Mouse (Mus musculus) skeletal muscle tissue, adult 2 months (tissue): ENCODE results near the gene Krt18.
"Not testable (repeated sequence)": the region's sequence is repeated elsewhere in the genome, so short reads cannot be mapped to it uniquely, and the experiment has no call there.

Source experiments
- DNase-seq: peaks from one replicate; pipeline ENCODE4 v3.0.0-alpha.2; 2012; ENCODE audit warnings: low read depth, low spot score

Krt18 gene

DNA sequence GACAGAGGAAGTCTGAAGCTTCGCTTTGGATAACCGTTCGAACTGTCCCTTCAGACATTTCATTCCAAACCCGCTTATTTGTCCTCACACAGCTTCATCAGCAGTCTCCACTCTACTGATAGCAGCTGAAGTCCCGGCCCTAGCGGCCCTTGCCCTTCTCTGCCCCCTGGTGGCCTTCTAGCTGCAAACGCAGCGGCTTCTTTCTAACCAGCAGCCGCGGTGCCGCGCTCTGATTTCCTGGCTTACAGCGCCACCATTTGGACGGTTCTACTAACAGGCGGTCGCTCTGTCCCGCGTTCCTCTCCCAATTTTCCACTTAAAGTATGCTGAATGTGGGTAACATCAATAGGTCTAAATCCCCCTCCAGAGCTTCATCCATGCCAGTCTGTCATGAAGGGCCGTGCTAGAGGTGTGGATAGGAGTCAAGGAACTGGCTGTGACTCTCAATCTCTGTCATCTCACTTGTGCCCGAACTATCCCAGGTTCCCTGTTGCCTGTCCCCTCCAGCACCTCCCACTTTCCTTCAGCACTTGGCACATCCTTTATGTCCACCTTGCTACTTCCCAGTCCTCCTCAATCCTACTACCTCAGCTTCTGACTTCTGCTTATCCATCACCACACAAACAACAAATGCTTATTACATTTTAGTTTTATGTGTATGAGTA lies 37.8 kb downstream of the Krt18 start:
- DNase-seq = peak; percentile 88

DNA sequence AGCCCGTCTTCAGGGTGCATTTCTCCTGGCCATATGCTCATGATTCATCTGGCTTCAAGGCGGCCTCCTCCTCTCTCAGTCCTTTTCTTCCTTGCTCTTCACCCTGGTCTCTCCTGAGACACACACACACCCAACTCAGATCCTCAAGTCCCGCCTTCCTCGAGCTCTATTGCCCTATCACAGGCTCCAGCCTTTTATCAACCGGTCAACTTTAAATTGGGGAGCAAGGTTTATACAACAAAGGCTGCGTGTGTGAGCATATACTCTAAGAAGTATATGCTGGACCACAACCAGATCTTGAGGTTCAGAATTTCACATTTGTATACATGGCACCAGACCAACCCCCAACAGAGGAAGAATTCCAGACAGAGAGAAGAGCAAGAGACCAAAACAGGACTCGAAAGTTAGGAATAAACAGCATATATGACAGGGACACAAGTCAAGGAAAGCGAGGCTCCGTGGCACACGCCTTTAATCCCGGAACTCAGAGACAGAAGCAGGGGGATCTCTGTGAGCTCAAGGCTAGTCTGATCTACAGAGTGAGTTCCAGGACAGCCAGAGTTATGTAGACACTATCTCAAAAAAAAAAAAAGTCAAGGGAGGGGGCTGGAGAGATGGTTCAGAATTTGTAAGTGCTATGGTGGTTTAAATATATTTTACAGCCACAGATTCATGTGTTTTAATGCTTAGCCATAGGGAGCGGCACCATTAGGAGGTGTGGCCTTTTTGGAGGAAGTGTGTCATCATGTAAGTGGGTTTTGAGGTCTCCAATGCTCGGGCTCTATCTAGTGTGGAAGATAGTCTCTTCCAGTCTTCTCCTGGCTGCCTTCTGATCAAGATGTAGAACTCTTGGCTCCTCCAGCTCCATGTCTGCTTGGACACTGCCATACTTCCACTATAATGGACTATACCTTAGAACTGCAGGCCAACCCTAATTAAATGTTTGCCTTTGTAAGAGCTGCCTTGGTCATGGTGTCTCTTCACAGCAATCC lies 42.8 kb downstream of the Krt18 start:
- DNase-seq = no peak

DNA sequence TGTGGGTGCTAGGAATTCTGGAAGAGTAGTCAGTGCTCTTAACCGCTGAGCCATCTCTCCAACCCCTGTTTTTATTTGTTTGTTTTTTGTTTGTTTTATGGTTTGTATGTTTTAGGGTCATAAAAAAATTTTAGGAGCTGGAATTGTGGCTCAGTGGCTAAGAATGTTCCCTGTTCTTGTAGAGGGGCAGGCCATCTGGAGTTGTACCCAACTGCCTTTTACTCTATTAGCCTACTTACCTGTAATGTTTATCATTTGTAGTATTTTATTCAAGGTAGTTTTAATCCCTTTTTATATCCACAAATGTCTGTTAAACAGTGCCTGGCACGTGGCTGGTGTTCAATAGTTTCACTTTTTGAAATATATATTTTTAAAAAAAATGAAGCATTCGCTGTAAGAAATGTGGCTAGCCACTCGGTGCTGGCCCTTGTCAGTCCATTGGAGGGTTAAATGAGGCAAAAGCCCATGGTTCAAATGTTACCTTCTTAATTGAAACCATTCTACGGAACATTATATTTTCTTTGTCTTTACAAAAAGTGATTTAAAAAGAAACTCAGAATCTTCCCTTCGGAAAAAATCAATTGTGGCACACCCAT lies 45.1 kb downstream of the Krt18 start:
- DNase-seq = no peak

DNA sequence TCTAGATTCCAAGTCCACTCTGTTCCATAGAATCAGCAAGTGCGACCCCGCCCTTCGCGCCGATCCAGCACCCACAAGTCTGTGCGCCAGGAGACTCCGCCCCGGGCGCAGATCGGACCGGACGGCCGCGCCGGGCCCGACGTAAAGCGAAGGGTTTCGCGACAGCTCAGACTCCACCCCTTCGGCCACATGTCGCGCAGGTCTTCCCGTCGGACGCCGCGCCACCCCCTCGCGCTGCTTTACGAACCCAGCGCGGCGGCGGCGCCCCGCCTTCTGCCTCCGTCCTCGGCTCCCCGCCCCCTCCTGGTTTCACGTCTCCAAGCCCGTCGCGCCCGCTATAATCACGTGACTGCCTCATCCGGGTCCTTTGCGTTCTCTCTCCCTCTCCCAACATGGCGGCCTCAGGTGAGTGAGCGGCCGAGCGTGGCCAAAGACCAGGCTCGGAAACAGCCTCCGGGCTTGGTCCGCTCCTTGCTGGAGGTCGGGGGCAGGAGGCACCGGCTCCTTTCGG lies 45.6 kb downstream of the Krt18 start, which contains the start of gene Eif4b:
Eif4b (plus strand) TSS at position 215 of the 511 bp plus-strand sequence.
- DNase-seq = peak; percentile 99

DNA sequence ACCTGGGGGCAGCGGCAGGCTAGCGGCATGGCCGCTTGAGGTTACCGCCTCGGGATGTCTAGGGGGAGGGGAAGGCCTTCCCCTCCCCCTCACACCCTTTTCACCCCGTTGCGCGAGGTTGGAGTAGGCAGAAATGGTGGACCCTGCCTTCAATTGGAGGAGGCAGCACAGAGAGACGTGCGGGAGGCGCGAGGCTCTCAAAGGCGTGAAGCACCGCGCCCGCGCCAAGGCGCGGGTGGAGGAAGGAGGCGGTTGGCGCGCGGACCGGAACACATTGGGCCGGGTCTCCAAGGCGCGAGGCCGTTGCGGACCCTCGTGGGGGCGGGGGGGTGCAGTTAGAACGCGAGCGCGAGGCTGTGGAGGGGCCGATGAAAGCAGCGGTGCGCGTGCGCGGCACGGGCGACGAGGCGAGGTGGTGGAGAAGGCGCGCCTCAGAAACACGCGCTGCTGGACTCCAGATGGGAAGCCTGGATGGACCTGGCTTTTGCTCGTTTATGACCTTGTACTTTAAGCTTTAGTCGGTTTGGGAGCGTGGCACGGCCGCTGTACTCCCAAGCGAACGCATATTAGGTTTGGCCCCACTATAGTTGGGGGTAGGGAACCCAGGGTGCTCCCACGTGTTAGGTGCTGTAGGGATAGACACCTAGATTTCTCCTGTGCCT lies 46.2 kb downstream of the Krt18 start:
- DNase-seq = peak; percentile 41

DNA sequence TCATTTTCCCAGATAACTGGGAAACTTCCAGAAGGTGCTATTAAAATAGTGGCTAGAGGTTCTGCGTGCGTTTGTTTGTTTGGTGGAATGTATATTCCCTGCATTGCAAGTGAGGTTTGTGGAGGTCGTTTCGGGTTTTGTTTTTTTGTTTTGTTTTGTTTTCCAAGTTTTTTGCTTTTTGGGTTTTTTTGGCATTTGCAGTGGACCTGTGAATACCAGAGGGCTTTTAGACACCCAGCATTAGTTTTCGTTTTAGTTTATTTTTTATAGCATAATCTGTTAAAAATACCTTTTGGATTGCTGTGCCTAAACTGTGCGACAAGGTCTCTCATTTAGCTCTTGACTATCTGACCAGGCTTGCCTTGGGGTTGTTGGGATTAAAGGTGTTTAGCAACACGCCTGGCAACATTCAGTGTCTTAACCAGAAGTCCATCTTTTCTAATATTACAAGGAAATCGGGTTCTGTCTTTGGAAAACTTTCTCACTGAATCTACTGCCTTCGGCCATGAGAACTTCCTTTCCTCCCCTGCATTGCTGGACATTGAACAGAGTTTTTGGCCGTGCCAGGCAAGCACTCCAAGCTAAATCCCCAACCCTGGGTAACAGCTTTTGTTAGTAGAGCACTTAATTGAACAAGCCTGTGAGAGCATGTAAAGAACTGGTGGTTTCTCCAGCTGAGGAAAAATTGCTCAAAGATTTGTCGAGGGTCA lies 47.1 kb downstream of the Krt18 start:
- DNase-seq = no peak

DNA sequence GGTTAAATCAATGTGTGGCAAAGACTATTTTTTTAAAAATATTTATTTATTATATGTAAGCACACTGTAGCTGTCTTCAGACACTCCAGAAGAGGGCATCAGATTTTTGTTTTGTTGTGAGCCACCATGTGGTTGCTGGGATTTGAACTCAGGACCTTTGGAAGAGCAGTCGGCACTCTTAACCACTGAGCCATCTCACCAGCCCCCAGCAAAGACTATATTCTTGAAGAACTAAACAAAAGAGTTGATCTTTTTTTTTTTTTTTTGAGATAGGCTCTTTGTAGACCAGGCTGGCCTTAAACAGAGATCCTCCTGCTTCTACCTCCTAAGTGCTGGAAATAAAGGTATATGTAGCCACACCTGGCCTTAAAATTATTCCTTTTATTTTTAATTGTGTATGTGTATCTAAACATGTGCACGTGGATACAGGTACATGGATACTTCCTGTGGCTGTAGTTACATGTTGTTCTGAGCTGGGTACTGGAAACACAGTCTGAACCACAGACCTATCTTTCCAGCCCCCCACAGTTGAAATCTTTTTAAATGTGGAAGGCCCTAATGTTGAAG lies 49.2 kb downstream of the Krt18 start:
- no peak for DNase-seq

DNA sequence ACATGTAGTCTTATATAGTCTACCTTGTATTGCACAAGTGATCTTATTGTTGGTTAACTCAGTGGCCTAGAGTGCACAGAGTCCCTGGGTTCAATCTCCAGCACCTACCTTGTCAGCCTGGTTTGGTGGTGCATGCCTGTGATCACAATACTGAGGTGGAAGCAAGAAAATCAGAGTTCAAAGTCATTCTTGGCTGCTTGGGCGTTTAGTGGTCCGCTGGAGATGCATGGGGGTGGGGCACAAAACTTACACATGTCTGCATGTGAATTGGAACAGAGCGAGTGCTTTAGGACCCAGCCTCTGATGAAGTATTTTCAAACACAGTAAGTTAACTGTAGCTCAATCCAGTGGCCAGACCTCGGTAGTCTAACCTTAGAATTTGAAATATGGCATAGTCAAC lies 51.2 kb downstream of the Krt18 start:
- no peak for DNase-seq

DNA sequence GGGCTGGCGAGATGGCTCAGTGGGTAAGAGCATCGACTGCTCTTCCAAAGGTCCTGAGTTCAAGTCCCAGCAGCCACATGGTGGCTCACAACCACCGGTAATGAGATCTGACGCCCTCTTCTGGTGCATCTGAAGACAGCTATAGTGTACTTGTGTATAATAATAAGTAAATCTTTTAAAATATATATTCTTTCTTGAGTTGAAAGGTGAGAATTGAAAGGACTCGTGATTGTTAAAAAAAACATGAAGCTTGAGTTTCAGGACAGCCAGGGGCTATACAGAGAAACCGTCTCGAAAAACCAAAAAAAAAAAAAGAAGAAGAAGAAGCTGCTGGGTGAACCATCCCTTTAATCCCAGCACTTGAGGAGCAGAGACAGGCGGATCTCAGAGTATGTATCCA lies 51.9 kb downstream of the Krt18 start:
- not testable (repeated sequence) for DNase-seq

GRCm38 (mm10) chr15:102080429-102080828 lies 52.4 kb downstream of the Krt18 start:
- no peak for DNase-seq
